Mouse (Mus musculus) ES-E14 (cell line): ENCODE data around the gene Mndal.
"Not testable (repeated sequence)": the region's sequence is repeated elsewhere in the genome, so short reads cannot be mapped to it uniquely, and the experiment has no call there.

Experiments
- CHD2 ChIP-seq: IDR thresholded peaks from 2 replicates; pipeline ENCODE4 v1.6.1; 2014; ENCODE audit warnings: mild to moderate bottlenecking, low read depth, low read length, inconsistent platforms
- MAFK ChIP-seq: IDR thresholded peaks from 2 replicates; pipeline ENCODE4 v1.6.1; 2014; ENCODE audit warnings: mild to moderate bottlenecking, low read depth, low read length, inconsistent platforms; ENCODE audit not compliant: insufficient read depth
- ZC3H11A ChIP-seq: IDR thresholded peaks from 2 replicates; pipeline ENCODE4 v1.6.1; 2012; ENCODE audit warnings: low read depth, mild to moderate bottlenecking, inconsistent platforms, low read length, borderline replicate concordance
- ZNF384 ChIP-seq: IDR thresholded peaks from 2 replicates; pipeline ENCODE4 v1.6.1; 2012; ENCODE audit warnings: low read depth, low read length, inconsistent platforms

DNA sequence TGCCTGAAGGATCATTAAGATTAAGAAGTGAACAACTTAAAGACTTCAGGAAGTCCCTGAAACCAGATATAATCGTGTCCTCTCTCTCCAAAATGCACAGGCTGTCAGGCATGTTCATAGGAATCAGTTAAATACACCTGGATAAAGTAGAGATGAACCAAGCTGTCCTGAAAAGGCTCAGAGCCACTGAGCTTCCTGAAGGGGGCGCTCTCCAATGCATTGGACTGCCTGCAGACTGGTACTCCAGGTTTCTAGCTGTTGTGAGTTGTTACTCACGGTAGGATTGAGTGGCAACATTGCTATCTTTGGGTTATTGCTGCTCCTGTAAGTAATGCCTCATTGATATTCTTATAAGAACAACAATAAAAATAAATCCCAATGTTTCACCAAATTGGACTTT is 23.0 kb downstream of the Mndal start:
- not testable (repeated sequence) for TF ChIP-seq ZC3H11A, CHD2, ZNF384, MAFK
